21 mouse cellular contexts compared by ENCODE assay signal in genomic region chr19:26976604-26977322, GRCm38 (mm10).
A peak's percentile ranks its signal among the peaks of the same experiment; 100 is the strongest.
DNase-seq lines count a peak whose midpoint lies in the region; ATAC-seq and TF ChIP-seq lines count a peak whose summit lies in the region.
"Had no signal": no experiment of that assay in that cellular context is flagged by ENCODE, and none has a peak within 500 bp of the region (broad histone marks: within the 10 kb centered on the region; RNA-seq: fewer than 3 reads in every experiment).

No protein-coding gene starts in this region.

- H3K9ac ChIP-seq in forebrain, postnatal 0 days, result no peak overlapping the region
- no peak overlapping the region for H3K9ac ChIP-seq in forebrain, embryonic 14.5 days (ENCODE audit: low read length)
- no peak overlapping the region for H3K9ac ChIP-seq in hindbrain, postnatal 0 days (replicated peaks; ENCODE audit: low read length)
- no peak overlapping the region for H3K9ac ChIP-seq in midbrain, postnatal 0 days (replicated peaks; ENCODE audit: low read length, poor library complexity, severe bottlenecking)
- H3K9ac ChIP-seq: embryonic facial prominence, embryonic 15.5 days; intestine, embryonic 15.5 days; limb, embryonic 13.5 days; liver, embryonic 15.5 days had no signal

- H3K4me1 ChIP-seq in forebrain, embryonic 10.5 days, result peaks cover 25% of the 10 kb centered on the region
- peaks cover 4% of the 10 kb centered on the region; the same call in 1 of the 2 replicates for H3K4me1 ChIP-seq in forebrain, postnatal 0 days (ENCODE audit: insufficient read depth)
- H3K4me1 ChIP-seq in forebrain, embryonic 14.5 days (ENCODE audit: control insufficient read depth, insufficient read depth, low read length), result peaks cover 16% of the 10 kb centered on the region; the same call in 1 of the 2 replicates
- H3K4me1 ChIP-seq in hindbrain, postnatal 0 days (ENCODE audit: insufficient read depth, low read length), result peaks cover 11% of the 10 kb centered on the region
- 0 out of 2 replicates have a peak, but pooled peaks cover 10% of the 10 kb centered on the region for H3K4me1 ChIP-seq in midbrain, postnatal 0 days (ENCODE audit: insufficient read depth, low read length)
- H3K4me1 ChIP-seq: embryonic facial prominence, embryonic 15.5 days; intestine, embryonic 15.5 days; liver, embryonic 15.5 days had no signal

- peak overlapping the region; percentile 79; the same call in 1 of the 2 replicates for H3K27ac ChIP-seq in forebrain, embryonic 10.5 days
- H3K27ac ChIP-seq in forebrain, postnatal 0 days (ENCODE audit: low read depth, low read length), result no peak overlapping the region
- H3K27ac ChIP-seq in forebrain, embryonic 14.5 days (ENCODE audit: low read depth, low read length), result no peak overlapping the region
- H3K27ac ChIP-seq in hindbrain, postnatal 0 days, result no peak overlapping the region
- no peak overlapping the region for H3K27ac ChIP-seq in midbrain, postnatal 0 days (ENCODE audit: low read depth, low read length)
- H3K27ac ChIP-seq in gastrocnemius, adult 2 months, result no peak overlapping the region
- H3K27ac ChIP-seq: embryonic facial prominence, embryonic 15.5 days; intestine, embryonic 15.5 days; limb, embryonic 13.5 days; liver, embryonic 15.5 days had no signal

- H3K36me3 ChIP-seq in forebrain, embryonic 10.5 days (replicated peaks), result no peaks in the 10 kb centered on the region
- H3K36me3 ChIP-seq in forebrain, postnatal 0 days (ENCODE audit: insufficient read depth), result no peaks in the 10 kb centered on the region
- no peaks in the 10 kb centered on the region for H3K36me3 ChIP-seq in forebrain, embryonic 14.5 days (ENCODE audit: control insufficient read depth, insufficient read depth, low read length)
- no peaks in the 10 kb centered on the region for H3K36me3 ChIP-seq in hindbrain, postnatal 0 days (ENCODE audit: insufficient read depth, low read length)
- no peaks in the 10 kb centered on the region for H3K36me3 ChIP-seq in midbrain, postnatal 0 days (ENCODE audit: insufficient read depth, low read length)
- H3K36me3 ChIP-seq: embryonic facial prominence, embryonic 15.5 days; intestine, embryonic 15.5 days; limb, embryonic 13.5 days; liver, embryonic 15.5 days had no signal

- ATAC-seq in forebrain, postnatal 0 days, result no peak
- ATAC-seq in forebrain, embryonic 14.5 days, result peak; percentile 54
- no peak for ATAC-seq in hindbrain, postnatal 0 days
- no peak for ATAC-seq in midbrain, postnatal 0 days (ENCODE audit: low FRiP score)
- ATAC-seq: intestine, embryonic 15.5 days; lung, postnatal 0 days had no signal

- no peak for TF ChIP-seq CTCF in forebrain, postnatal 0 days (IDR thresholded peaks at IDR 0.05; ENCODE audit: low read depth)
- TF ChIP-seq CTCF in hindbrain, postnatal 0 days (IDR thresholded peaks at IDR 0.05; ENCODE audit: low read depth), result no peak
- no peak for TF ChIP-seq CTCF in midbrain, postnatal 0 days (IDR thresholded peaks at IDR 0.05)
- no peak for TF ChIP-seq CTCF in gastrocnemius, adult 2 months (IDR thresholded peaks at IDR 0.05)

- no peaks in the 10 kb centered on the region; the same call in 1 of the 2 replicates for H3K27me3 ChIP-seq in forebrain, embryonic 10.5 days (ENCODE audit: poor library complexity, severe bottlenecking)
- no peaks in the 10 kb centered on the region for H3K27me3 ChIP-seq in forebrain, postnatal 0 days (ENCODE audit: insufficient read depth, low read length)
- H3K27me3 ChIP-seq in forebrain, embryonic 14.5 days (replicated peaks; ENCODE audit: control insufficient read depth, insufficient read depth, low read length), result no peaks in the 10 kb centered on the region
- no peaks in the 10 kb centered on the region for H3K27me3 ChIP-seq in hindbrain, postnatal 0 days (ENCODE audit: insufficient read depth, low read length)
- H3K27me3 ChIP-seq in midbrain, postnatal 0 days (ENCODE audit: insufficient read depth, low read length), result no peaks in the 10 kb centered on the region
- H3K27me3 ChIP-seq: CH12.LX; embryonic facial prominence, embryonic 15.5 days; intestine, embryonic 15.5 days; limb, embryonic 13.5 days; liver, embryonic 15.5 days; megakaryocyte, embryonic 14.5 days had no signal

- WGBS in forebrain, embryonic 10.5 days, result 56% methylated on average over 7 of the region's 7 CpGs
- WGBS in forebrain, postnatal 0 days, result 38% methylated on average over 7 of the region's 7 CpGs
- 33% methylated on average over 7 of the region's 7 CpGs for WGBS in forebrain, embryonic 14.5 days
- WGBS in hindbrain, postnatal 0 days, result 46% methylated on average over 7 of the region's 7 CpGs
- WGBS in midbrain, postnatal 0 days, result 31% methylated on average over 7 of the region's 7 CpGs

- H3K4me2 ChIP-seq in forebrain, postnatal 0 days (ENCODE audit: low read depth), result no peak overlapping the region
- no peak overlapping the region for H3K4me2 ChIP-seq in forebrain, embryonic 14.5 days (ENCODE audit: low read length)
- no peak overlapping the region for H3K4me2 ChIP-seq in hindbrain, postnatal 0 days (ENCODE audit: low read depth, low read length)
- H3K4me2 ChIP-seq in midbrain, postnatal 0 days (ENCODE audit: low read depth, low read length, poor library complexity, severe bottlenecking), result no peak overlapping the region
- H3K4me2 ChIP-seq: embryonic facial prominence, embryonic 15.5 days; intestine, embryonic 15.5 days; limb, embryonic 13.5 days; liver, embryonic 15.5 days had no signal

- intact Hi-C loops in gastrocnemius, adult 2 months (cut with DNase I), result no loop called here

- no peak for DNase-seq in forebrain, embryonic 10.5 days (ENCODE audit: extremely low spot score, low spot score)
- DNase-seq in forebrain, postnatal 0 days, result no peak
- DNase-seq in forebrain, embryonic 14.5 days (ENCODE audit: low spot score), result no peak
- DNase-seq in hindbrain, postnatal 0 days (ENCODE audit: low spot score), result peak; percentile 19
- DNase-seq in midbrain, postnatal 0 days (ENCODE audit: low spot score), result peak; percentile 22
- no peak for DNase-seq in gastrocnemius, adult 2 months
- no peak for DNase-seq in right cerebral cortex, adult 2 months (ENCODE audit: low spot score in 2 of 2)
- no peak for DNase-seq in urinary bladder, postnatal 25 days (ENCODE audit: low spot score)
- DNase-seq: adrenal gland, adult 8-10 months; cerebellum, adult 11-12 months; gastrocnemius, postnatal 14 days; heart, postnatal 10 days; kidney, postnatal 4 days; thymus, postnatal 14 days had no signal

- H3K4me3 ChIP-seq in forebrain, embryonic 10.5 days, result no peak overlapping the region
- H3K4me3 ChIP-seq in forebrain, postnatal 0 days (ENCODE audit: low read depth, low read length), result no peak overlapping the region
- no peak overlapping the region for H3K4me3 ChIP-seq in forebrain, embryonic 14.5 days (ENCODE audit: low read depth, low read length)
- H3K4me3 ChIP-seq in hindbrain, postnatal 0 days (ENCODE audit: low read length), result no peak overlapping the region
- H3K4me3 ChIP-seq in midbrain, postnatal 0 days (ENCODE audit: low read depth, low read length), result no peak overlapping the region
- H3K4me3 ChIP-seq in gastrocnemius, adult 2 months, result no peak overlapping the region
- H3K4me3 ChIP-seq: embryonic facial prominence, embryonic 15.5 days; intestine, embryonic 15.5 days; limb, embryonic 13.5 days; liver, embryonic 15.5 days; megakaryocyte, embryonic 14.5 days had no signal

- H3K9me3 ChIP-seq in forebrain, embryonic 10.5 days, result no peaks in the 10 kb centered on the region
- no peaks in the 10 kb centered on the region for H3K9me3 ChIP-seq in forebrain, postnatal 0 days (ENCODE audit: low read length)
- H3K9me3 ChIP-seq in forebrain, embryonic 14.5 days (replicated peaks; ENCODE audit: control insufficient read depth, low read length), result no peaks in the 10 kb centered on the region
- no peaks in the 10 kb centered on the region for H3K9me3 ChIP-seq in hindbrain, postnatal 0 days (ENCODE audit: low read length)
- H3K9me3 ChIP-seq in midbrain, postnatal 0 days (ENCODE audit: low read length), result no peaks in the 10 kb centered on the region
- H3K9me3 ChIP-seq: embryonic facial prominence, embryonic 15.5 days; intestine, embryonic 15.5 days; limb, embryonic 13.5 days; liver, embryonic 15.5 days; megakaryocyte, embryonic 14.5 days had no signal

Comparison
In these comparisons a context has a peak if more than half of its experiments do, and no peak if none do; other contexts are left out.
1. DNase-seq: peak in hindbrain, postnatal 0 days (single experiment) and midbrain, postnatal 0 days (single experiment); none in forebrain, embryonic 10.5 days (single experiment), forebrain, postnatal 0 days (single experiment), forebrain, embryonic 14.5 days (single experiment), gastrocnemius, adult 2 months (single experiment), right cerebral cortex, adult 2 months (0 of 2) and urinary bladder, postnatal 25 days (single experiment).